Mouse (Mus musculus) heart, postnatal 10 days (tissue): Measurements from ENCODE around the gene Eif3j1. TPM values are rescaled to one million over a fixed set of nuclear protein-coding genes. Genes with fewer than 3 reads are reported as not detected.
"Not testable (repeated sequence)": the region's sequence is repeated elsewhere in the genome, so short reads cannot be mapped to it uniquely, and the experiment has no call there.

Source experiments
- DNase-seq, 2 experiments: peaks; one replicate each; pipeline ENCODE4 v3.0.0; 2021
- intact Hi-C: fragments of 180-260 bp; cut with DNase I; formaldehyde crosslinking; loops from one replicate; pipeline ENCODE4 v1.15.1; 2025
- total RNA-seq, 2 experiments: library from RNA; stranded (reverse); gene quantifications; 2 replicates each; pipeline ENCODE4 v1.2.3; 2021

The Eif3j1 gene
- 10 to 100 TPM; 21.1 to 21.3 TPM for total RNA-seq

- intact Hi-C loops, result loop anchor here (1.0 kb wide), 1 partner anchor 90 kb away; the partner anchor contains the start of gene Spg11
- DNase-seq, result peak; percentile 90 to 92
Observed at GRCm38 (mm10) chr2:122027862-122028755, at the start of gene Eif3j1. Eif3j1 (plus strand) TSS chr2:122028546.

- intact Hi-C loops, result loop anchor here (5.0 kb wide), 2 partner anchors 153 to 423 kb away; no protein-coding TSS in a partner anchor
- no peak for DNase-seq
Observed at GRCm38 (mm10) chr2:121995738-121996137, 32.6 kb upstream of the Eif3j1 start.

GRCm38 (mm10) chr2:122008832-122009231 lies 19.5 kb upstream of the Eif3j1 start:
- intact Hi-C loops, result no loop called here
- no peak for DNase-seq

GRCm38 (mm10) chr2:122011441-122011840 lies 16.9 kb upstream of the Eif3j1 start:
- intact Hi-C loops, result no loop called here
- no peak for DNase-seq

GRCm38 (mm10) chr2:122018705-122019104 lies 9.6 kb upstream of the Eif3j1 start:
- DNase-seq, result no peak
- intact Hi-C loops, result no loop called here

GRCm38 (mm10) chr2:122022284-122022683 lies 6.1 kb upstream of the Eif3j1 start:
- DNase-seq, result no peak
- intact Hi-C loops, result no loop called here

GRCm38 (mm10) chr2:122027091-122027490 lies 1.3 kb upstream of the Eif3j1 start:
- intact Hi-C loops, DNase-seq: not testable (repeated sequence)

GRCm38 (mm10) chr2:122028756-122029700 lies 682 bp downstream of the Eif3j1 start:
- intact Hi-C loops, result loop anchor here (1.0 kb wide), 1 partner anchor 89 kb away; the partner anchor contains the start of gene Spg11
- DNase-seq, result no peak

- no peak for DNase-seq
- intact Hi-C loops, result no loop called here
Observed at GRCm38 (mm10) chr2:122031970-122032369, 3.6 kb downstream of the Eif3j1 start.

- no peak for DNase-seq
- intact Hi-C loops, result no loop called here
Observed at GRCm38 (mm10) chr2:122036064-122036463, 7.7 kb downstream of the Eif3j1 start.

GRCm38 (mm10) chr2:122043926-122044325 lies 15.6 kb downstream of the Eif3j1 start:
- intact Hi-C loops, result no loop called here
- no peak for DNase-seq

GRCm38 (mm10) chr2:122059365-122060115 lies 31.2 kb downstream of the Eif3j1 start:
- intact Hi-C loops, result no loop called here
- peak; percentile 18 to 25 for DNase-seq

GRCm38 (mm10) chr2:122065200-122065969 lies 37.0 kb downstream of the Eif3j1 start:
- intact Hi-C loops, result loop anchor here (5.0 kb wide), 1 partner anchor 177 kb away; no protein-coding TSS in a partner anchor
- peak; percentile 30 to 42 for DNase-seq

GRCm38 (mm10) chr2:122066241-122066640 lies 37.9 kb downstream of the Eif3j1 start:
- DNase-seq, result peak; percentile 29 to 50
- intact Hi-C loops, result loop anchor here (5.0 kb wide), 1 partner anchor 176 kb away; no protein-coding TSS in a partner anchor

GRCm38 (mm10) chr2:122069144-122069912 lies 41.0 kb downstream of the Eif3j1 start:
- intact Hi-C loops, result loop anchor here (5.0 kb wide), 1 partner anchor 173 kb away; no protein-coding TSS in a partner anchor
- DNase-seq, result no peak

- intact Hi-C loops, result loop anchor here (1.0 to 5.0 kb wide), 3 partner anchors 90 to 232 kb away; partner anchors contain the start of gene Trim69
Observed at GRCm38 (mm10) chr2:122069922-122070321, 41.6 kb downstream of the Eif3j1 start.

GRCm38 (mm10) chr2:122081728-122082456 lies 53.5 kb downstream of the Eif3j1 start:
- intact Hi-C loops, result no loop called here
- DNase-seq, result no peak

More at GRCm38 (mm10) chr2:122069922-122070321, 41.6 kb downstream of the Eif3j1 start:
- peak; percentile 56 to 82 for DNase-seq

- DNase-seq, result peak; percentile 68 to 69
- intact Hi-C loops, result no loop called here
Observed at GRCm38 (mm10) chr2:122086446-122086845, 58.1 kb downstream of the Eif3j1 start.
